Mouse (Mus musculus): ENCODE measurements around the gene Ate1. TPM values are rescaled to one million over a fixed set of nuclear protein-coding genes. Genes with fewer than 3 reads are reported as not detected.

Gene Ate1
- 59.5 and 71.2 TPM in 2 replicates for polyA plus RNA-seq (2016; fragmentation: Nextera tagmentation; extraction: Ambion mirVana)

GRCm38 (mm10) chr7:130520049-130520425 is at the start of gene Ate1:
Ate1 (minus strand) TSS chr7:130520369.
- Histone ChIP-seq H3K27me3 (no peaks in the 10 kb centered on the region), H3K36me3 (peaks cover 5% of the 10 kb centered on the region; the same call in 1 of the 2 replicates), H3K9me3 (replicated peaks) (no peaks in the 10 kb centered on the region), H3K9ac (peak within 1 kb of the TSS; percentile 94), H3K27ac (peak within 1 kb of the TSS; percentile 96), H3K4me2 (replicated peaks) (peak within 1 kb of the TSS; percentile 76), H3K4me3 (peak within 1 kb of the TSS; percentile 79), H3K4me1 (peaks cover 19% of the 10 kb centered on the region)
- ATAC-seq (ENCODE audit: low FRiP score): no peak
- 23% methylated on average over 20 of the region's 20 CpGs for WGBS

DNA sequence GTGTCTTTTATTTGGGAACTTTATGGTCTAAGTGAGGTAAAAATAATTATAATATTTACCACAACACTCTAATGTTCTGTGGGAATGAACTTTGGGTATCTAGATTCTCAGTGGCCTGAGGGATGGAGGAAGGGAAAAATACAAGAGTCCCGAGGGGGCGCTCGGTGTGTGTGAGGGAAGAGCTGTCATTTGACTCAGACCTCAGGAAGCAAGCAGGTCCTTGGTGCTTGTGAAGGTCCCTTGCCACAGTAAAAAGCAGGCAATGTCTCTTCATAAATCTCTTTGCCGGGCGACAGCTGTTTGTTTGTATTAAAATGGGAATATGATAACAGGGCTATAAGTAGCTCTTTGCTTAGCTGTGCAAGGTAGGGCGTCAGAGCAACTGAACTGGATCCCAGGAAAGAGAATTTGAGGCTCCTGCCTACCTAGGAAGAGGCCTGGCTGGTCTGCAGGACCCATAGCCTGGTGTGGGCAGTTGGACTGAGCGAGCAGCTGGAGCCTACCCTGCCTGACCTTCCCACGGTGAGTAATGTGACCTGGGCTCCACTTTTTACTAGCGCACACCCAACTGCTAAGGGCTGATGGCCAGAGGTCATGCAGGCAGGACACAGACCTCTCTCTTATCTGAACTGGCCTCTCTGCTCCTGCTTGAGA is 48.7 kb upstream of the Ate1 start:
- H3K4me3 ChIP-seq: no peak overlapping the region
- H3K27me3 ChIP-seq: no peaks in the 10 kb centered on the region
- H3K27ac ChIP-seq: no peak overlapping the region
- H3K9me3 ChIP-seq (replicated peaks): no peaks in the 10 kb centered on the region
- H3K4me1 ChIP-seq: peaks cover 7% of the 10 kb centered on the region; the same call in 1 of the 2 replicates
- no peaks in the 10 kb centered on the region for H3K36me3 ChIP-seq
- ATAC-seq (ENCODE audit: low FRiP score): no peak
- 75% methylated on average over 9 of the region's 9 CpGs for WGBS
- H3K9ac ChIP-seq: no peak overlapping the region
- no peak overlapping the region for H3K4me2 ChIP-seq (replicated peaks)

DNA sequence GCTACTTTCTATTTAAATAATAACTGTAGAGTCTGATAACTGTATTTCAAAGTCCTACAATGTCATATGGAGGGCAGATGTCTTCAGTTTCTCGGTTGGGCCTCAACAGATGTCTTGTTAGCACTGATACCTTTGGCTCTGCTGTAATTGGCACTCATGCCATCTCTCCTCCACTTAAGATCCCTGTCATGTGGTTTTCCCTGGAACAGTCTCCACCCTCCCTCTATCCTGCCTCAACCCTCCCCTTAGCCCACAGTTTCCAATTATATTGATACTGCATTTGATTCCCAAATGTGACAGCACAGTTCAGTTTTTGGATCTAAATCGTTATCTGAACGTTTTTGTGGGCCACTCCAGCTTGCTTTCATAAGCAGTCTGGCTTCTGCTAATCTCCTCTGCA is 44.4 kb upstream of the Ate1 start:
- H3K4me3 ChIP-seq: no peak overlapping the region
- H3K9me3 ChIP-seq (replicated peaks): no peaks in the 10 kb centered on the region
- H3K27ac ChIP-seq: no peak overlapping the region
- H3K4me1 ChIP-seq: no peaks in the 10 kb centered on the region
- no peaks in the 10 kb centered on the region for H3K36me3 ChIP-seq
- no peak overlapping the region for H3K9ac ChIP-seq
- no peak for ATAC-seq (ENCODE audit: low FRiP score)
- H3K27me3 ChIP-seq: no peaks in the 10 kb centered on the region
- H3K4me2 ChIP-seq (replicated peaks): no peak overlapping the region
- WGBS: 70% methylated on average over 3 of the region's 3 CpGs

DNA sequence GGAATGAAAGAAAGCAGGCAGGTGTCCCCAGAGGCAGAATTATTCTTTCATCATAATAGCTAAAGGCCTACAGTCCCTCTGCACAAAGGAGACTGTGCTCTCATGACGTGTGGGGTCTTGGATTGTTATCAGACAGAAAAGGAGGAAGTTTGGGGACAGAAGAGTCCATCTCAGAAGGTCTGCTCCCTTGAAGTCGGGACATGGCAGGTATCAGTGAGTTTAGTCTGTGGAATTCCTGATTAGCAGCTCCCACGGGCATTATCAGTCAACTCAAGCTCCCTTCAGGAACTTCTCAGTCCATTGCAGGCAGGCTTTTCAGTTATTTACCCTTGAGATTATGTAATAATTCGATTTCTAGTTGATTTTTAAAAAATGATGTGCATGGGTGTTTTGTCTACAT is 43.7 kb upstream of the Ate1 start:
- no peak for ATAC-seq (ENCODE audit: low FRiP score)
- 70% methylated on average over 4 of the region's 4 CpGs for WGBS
- Histone ChIP-seq H3K4me2 (replicated peaks) (no peak overlapping the region), H3K27me3 (no peaks in the 10 kb centered on the region), H3K27ac (no peak overlapping the region), H3K9me3 (replicated peaks) (no peaks in the 10 kb centered on the region), H3K4me3 (no peak overlapping the region), H3K36me3 (no peaks in the 10 kb centered on the region), H3K9ac (no peak overlapping the region), H3K4me1 (no peaks in the 10 kb centered on the region)

DNA sequence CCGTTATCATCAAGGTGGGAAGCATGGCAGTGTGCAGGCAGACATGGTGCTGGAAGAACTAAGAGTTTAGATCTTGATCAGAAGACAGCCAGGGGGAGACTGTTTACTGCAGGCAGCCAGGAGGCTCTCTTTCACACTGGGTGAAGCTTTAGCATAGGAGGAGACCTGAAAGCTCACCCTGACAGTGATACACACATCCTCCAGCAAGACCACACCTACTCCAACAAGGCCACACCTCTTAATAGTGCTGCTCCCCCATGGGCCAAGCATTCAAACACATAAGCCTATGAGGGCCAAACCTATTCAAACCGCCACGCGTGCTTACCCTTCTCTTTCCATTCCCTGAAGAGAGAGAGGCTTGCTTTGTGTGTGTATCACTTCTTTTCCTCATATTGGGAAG is 43.1 kb upstream of the Ate1 start:
- 95% methylated on average over 4 of the region's 4 CpGs for WGBS
- H3K4me1 ChIP-seq: no peaks in the 10 kb centered on the region
- H3K4me2 ChIP-seq (replicated peaks): no peak overlapping the region
- no peak overlapping the region for H3K9ac ChIP-seq
- ATAC-seq (ENCODE audit: low FRiP score): no peak
- H3K4me3 ChIP-seq: no peak overlapping the region
- H3K27me3 ChIP-seq: no peaks in the 10 kb centered on the region
- no peaks in the 10 kb centered on the region for H3K36me3 ChIP-seq
- no peak overlapping the region for H3K27ac ChIP-seq
- H3K9me3 ChIP-seq (replicated peaks): no peaks in the 10 kb centered on the region

- no peak overlapping the region for H3K27ac ChIP-seq
- H3K4me2 ChIP-seq (replicated peaks): no peak overlapping the region
- H3K9ac ChIP-seq: no peak overlapping the region
- no peak overlapping the region for H3K4me3 ChIP-seq
- no peaks in the 10 kb centered on the region for H3K9me3 ChIP-seq (replicated peaks)
- WGBS: 87% methylated on average over 1 of the region's 1 CpGs
- ATAC-seq (ENCODE audit: low FRiP score): no peak
- H3K27me3 ChIP-seq: no peaks in the 10 kb centered on the region
- no peaks in the 10 kb centered on the region for H3K4me1 ChIP-seq
- no peaks in the 10 kb centered on the region for H3K36me3 ChIP-seq
These were observed 40.8 kb upstream of the Ate1 start for GRCm38 (mm10) chr7:130560933-130561332.

GRCm38 (mm10) chr7:130558592-130558991 is 38.4 kb upstream of the Ate1 start:
- ATAC-seq (ENCODE audit: low FRiP score): no peak
- WGBS: 83% methylated on average over 4 of the region's 4 CpGs
- H3K36me3 ChIP-seq: no peaks in the 10 kb centered on the region
- H3K27ac ChIP-seq: no peak overlapping the region
- no peaks in the 10 kb centered on the region for H3K27me3 ChIP-seq
- no peaks in the 10 kb centered on the region for H3K9me3 ChIP-seq (replicated peaks)
- no peak overlapping the region for H3K9ac ChIP-seq
- H3K4me3 ChIP-seq: no peak overlapping the region
- no peak overlapping the region for H3K4me2 ChIP-seq (replicated peaks)
- peaks cover 5% of the 10 kb centered on the region; the same call in 1 of the 2 replicates for H3K4me1 ChIP-seq

GRCm38 (mm10) chr7:130555597-130555996 is 35.4 kb upstream of the Ate1 start:
- no peak overlapping the region for H3K27ac ChIP-seq
- no peak for ATAC-seq (ENCODE audit: low FRiP score)
- peaks cover 5% of the 10 kb centered on the region; the same call in 1 of the 2 replicates for H3K4me1 ChIP-seq
- no peaks in the 10 kb centered on the region for H3K9me3 ChIP-seq (replicated peaks)
- H3K4me2 ChIP-seq (replicated peaks): no peak overlapping the region
- WGBS: 66% methylated on average over 5 of the region's 5 CpGs
- no peaks in the 10 kb centered on the region for H3K36me3 ChIP-seq
- no peak overlapping the region for H3K9ac ChIP-seq
- H3K27me3 ChIP-seq: no peaks in the 10 kb centered on the region
- H3K4me3 ChIP-seq: no peak overlapping the region

DNA sequence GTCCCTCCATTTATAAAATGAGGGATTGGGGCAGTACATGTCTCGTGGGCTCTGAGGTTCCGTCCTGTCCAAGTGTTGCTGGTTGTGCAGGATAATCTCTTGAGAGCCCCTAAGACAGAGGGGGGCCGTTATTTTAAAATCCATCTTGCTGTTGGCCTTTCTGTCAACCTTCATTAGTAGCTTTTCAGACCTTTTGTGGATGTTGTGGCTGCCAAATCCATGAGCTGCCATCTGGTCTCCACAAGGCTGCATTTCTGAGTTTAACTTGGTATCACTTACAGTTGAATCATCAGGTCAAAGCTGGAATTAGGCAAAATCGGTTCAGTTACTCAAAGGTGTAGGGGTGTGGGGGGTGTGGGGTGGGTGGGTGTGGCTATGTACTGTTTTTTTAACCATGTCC is 33.2 kb upstream of the Ate1 start:
- no peaks in the 10 kb centered on the region for H3K9me3 ChIP-seq (replicated peaks)
- H3K36me3 ChIP-seq: no peaks in the 10 kb centered on the region
- H3K4me1 ChIP-seq: peaks cover 5% of the 10 kb centered on the region; the same call in 1 of the 2 replicates
- no peak overlapping the region for H3K9ac ChIP-seq
- 67% methylated on average over 4 of the region's 4 CpGs for WGBS
- H3K27me3 ChIP-seq: no peaks in the 10 kb centered on the region
- H3K4me3 ChIP-seq: no peak overlapping the region
- no peak overlapping the region for H3K4me2 ChIP-seq (replicated peaks)
- ATAC-seq (ENCODE audit: low FRiP score): no peak
- no peak overlapping the region for H3K27ac ChIP-seq

- Histone ChIP-seq H3K4me1 (peaks cover 5% of the 10 kb centered on the region; the same call in 1 of the 2 replicates), H3K9ac (no peak overlapping the region), H3K4me2 (replicated peaks) (no peak overlapping the region), H3K9me3 (replicated peaks) (no peaks in the 10 kb centered on the region), H3K27me3 (no peaks in the 10 kb centered on the region), H3K27ac (no peak overlapping the region), H3K36me3 (no peaks in the 10 kb centered on the region), H3K4me3 (no peak overlapping the region)
- no peak for ATAC-seq (ENCODE audit: low FRiP score)
- WGBS: 57% methylated on average over 5 of the region's 5 CpGs
These were observed 32.6 kb upstream of the Ate1 start for GRCm38 (mm10) chr7:130552780-130553179.

GRCm38 (mm10) chr7:130547635-130548175 is 27.5 kb upstream of the Ate1 start:
- H3K36me3 ChIP-seq: peaks cover 17% of the 10 kb centered on the region
- 87% methylated on average over 12 of the region's 12 CpGs for WGBS
- no peaks in the 10 kb centered on the region for H3K9me3 ChIP-seq (replicated peaks)
- H3K27ac ChIP-seq: no peak overlapping the region
- H3K4me2 ChIP-seq (replicated peaks): peak overlapping the region; percentile 75
- peaks cover 16% of the 10 kb centered on the region for H3K4me1 ChIP-seq
- peak; percentile 59 for ATAC-seq (ENCODE audit: low FRiP score)
- no peak overlapping the region for H3K9ac ChIP-seq
- peak overlapping the region; percentile 89; the same call in 1 of the 2 replicates for H3K4me3 ChIP-seq
- H3K27me3 ChIP-seq: no peaks in the 10 kb centered on the region

DNA sequence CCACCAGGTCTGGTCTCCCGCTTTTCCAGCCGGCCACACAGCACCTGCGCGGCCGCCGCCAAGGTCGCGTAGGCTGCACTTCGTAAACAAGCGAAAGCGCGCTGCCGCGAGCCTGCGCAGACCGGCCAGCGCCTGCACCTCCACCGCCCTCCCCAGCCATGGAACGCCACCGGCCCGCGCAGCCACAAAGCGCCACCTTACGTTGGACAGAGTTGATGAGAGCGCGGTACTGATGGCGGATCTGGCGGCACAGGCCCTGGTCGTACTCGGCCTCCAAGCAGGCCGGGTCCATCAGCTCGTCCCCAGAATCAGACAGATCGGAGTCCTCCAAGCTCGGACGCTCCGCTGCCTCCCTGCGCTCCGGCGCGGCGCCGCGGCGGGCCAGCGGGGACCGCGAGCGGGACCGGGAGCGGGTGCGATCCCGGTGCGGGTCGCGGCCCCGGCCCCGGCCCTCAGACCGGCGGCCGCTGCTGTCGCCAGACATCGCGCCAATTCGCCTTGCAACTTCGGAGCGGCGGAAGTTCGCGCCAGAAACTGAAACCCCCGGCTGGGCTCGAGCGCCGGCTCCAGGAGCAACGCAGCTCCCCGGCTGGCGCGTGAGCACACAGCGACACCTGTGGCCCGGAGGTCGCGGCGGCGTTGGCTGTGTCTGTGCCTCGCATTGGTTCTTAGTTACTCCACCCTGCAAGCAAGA is 26.8 kb upstream of the Ate1 start:
- no peaks in the 10 kb centered on the region for H3K27me3 ChIP-seq
- H3K27ac ChIP-seq: peak overlapping the region; percentile 98
- WGBS: under 1% methylated on average over 81 of the region's 84 CpGs
- peak; percentile 93 for ATAC-seq (ENCODE audit: low FRiP score)
- peaks cover 24% of the 10 kb centered on the region for H3K36me3 ChIP-seq
- H3K9ac ChIP-seq: peak overlapping the region; percentile 92
- H3K9me3 ChIP-seq (replicated peaks): no peaks in the 10 kb centered on the region
- peaks cover 16% of the 10 kb centered on the region for H3K4me1 ChIP-seq
- H3K4me2 ChIP-seq (replicated peaks): peak overlapping the region; percentile 75
- H3K4me3 ChIP-seq: peak overlapping the region; percentile 89
